Mouse (Mus musculus) olfactory bulb, adult 2 months (tissue): ENCODE results near the gene Adamtsl2. TPM values are rescaled to one million over a fixed set of nuclear protein-coding genes. Genes with fewer than 3 reads are reported as not detected.

Experiments used
- H3K27ac ChIP-seq: fragments of 200-500 bp; 2 replicates; pipeline ENCODE4 v1.5.1; 2012; ENCODE audit warnings: low read depth, low read length; ENCODE audit not compliant: insufficient read depth
- H3K4me1 ChIP-seq: fragments of 200-500 bp; 2 replicates; pipeline ENCODE4 v1.6.1; 2012; ENCODE audit warnings: low read length; ENCODE audit not compliant: control insufficient read depth, insufficient read depth
- H3K4me3 ChIP-seq: fragments of 200-500 bp; 2 replicates; pipeline ENCODE4 v1.5.1; 2012; ENCODE audit warnings: mild to moderate bottlenecking, low read depth, low read length, moderate library complexity; ENCODE audit not compliant: insufficient read depth
- CTCF ChIP-seq: fragments of 200-500 bp; IDR thresholded peaks from 2 replicates; pipeline ENCODE4 v1.5.1; 2012; ENCODE audit warnings: low read depth, mild to moderate bottlenecking, low read length, moderate library complexity; ENCODE audit not compliant: insufficient read depth
- POLR2A ChIP-seq: fragments of 200-500 bp; IDR thresholded peaks from 2 replicates; pipeline ENCODE4 v1.6.1; 2012; ENCODE audit warnings: mild to moderate bottlenecking, low read depth, low read length, moderate library complexity; ENCODE audit not compliant: insufficient read depth
- WGBS: fragments of 180-500 bp; shearing (Covaris S2); methylation state at CpG from one replicate; pipeline ENCODE4 v1.1.7; 2018; 5-methylcytosine and 5-hydroxymethylcytosine counted together
- polyA plus RNA-seq: library from polyadenylated mRNA; stranded (reverse); fragments of >200 nt; gene quantifications from 2 replicates; pipeline ENCODE4 v1.2.4, GENCODE M21; 2012; ENCODE audit warnings: low replicate concordance; ENCODE audit not compliant: missing spikeins, insufficient read depth, insufficient read length

The Adamtsl2 gene
- polyA plus RNA-seq = not detected in 2 replicates

GRCm38 (mm10) chr2:27079152-27079584 is at the start of gene Adamtsl2:
Gene Adamtsl2 (plus strand): TSS chr2:27079379.
- Histone ChIP-seq H3K4me1 (peaks cover 35% of the 10 kb centered on the region), H3K4me3 (no peak within 1 kb of the TSS), H3K27ac (0 out of 2 replicates have a peak within 1 kb of the TSS, but pooled peaks have one; percentile 9)
- 44% methylated on average over 10 of the region's 10 CpGs for WGBS
- TF ChIP-seq POLR2A (no peak), CTCF (no peak)

- TF ChIP-seq POLR2A (no peak), CTCF (no peak)
- peaks cover under 1% of the 10 kb centered on the region; the same call in 1 of the 2 replicates for H3K4me1 ChIP-seq
- H3K27ac ChIP-seq = no peak overlapping the region
- WGBS = 79% methylated on average over 2 of the region's 2 CpGs
- no peak overlapping the region for H3K4me3 ChIP-seq
These were observed 46.8 kb upstream of the Adamtsl2 start for GRCm38 (mm10) chr2:27032361-27032760.

GRCm38 (mm10) chr2:27036003-27036402 is 43.2 kb upstream of the Adamtsl2 start:
- no peak overlapping the region for H3K27ac ChIP-seq
- TF ChIP-seq POLR2A (no peak), CTCF (no peak)
- no peaks in the 10 kb centered on the region for H3K4me1 ChIP-seq
- H3K4me3 ChIP-seq = no peak overlapping the region
- 63% methylated on average over 3 of the region's 3 CpGs for WGBS

GRCm38 (mm10) chr2:27037008-27037407 is 42.2 kb upstream of the Adamtsl2 start:
- Histone ChIP-seq H3K27ac (no peak overlapping the region), H3K4me1 (no peaks in the 10 kb centered on the region), H3K4me3 (no peak overlapping the region)
- TF ChIP-seq POLR2A (no peak), CTCF (no peak)
- 76% methylated on average over 4 of the region's 4 CpGs for WGBS

GRCm38 (mm10) chr2:27038596-27038995 is 40.6 kb upstream of the Adamtsl2 start:
- H3K4me1 ChIP-seq = no peaks in the 10 kb centered on the region; the same call in 1 of the 2 replicates
- H3K27ac ChIP-seq = no peak overlapping the region
- 0% methylated on average over 3 of the region's 3 CpGs for WGBS
- H3K4me3 ChIP-seq = no peak overlapping the region
- TF ChIP-seq CTCF (peak; percentile 61), POLR2A (no peak)

GRCm38 (mm10) chr2:27039286-27039685 is 39.9 kb upstream of the Adamtsl2 start:
- TF ChIP-seq POLR2A (no peak), CTCF (0 out of 2 replicates have a peak, but pooled peaks have one; percentile 9)
- Histone ChIP-seq H3K4me3 (no peak overlapping the region), H3K4me1 (peaks cover 7% of the 10 kb centered on the region), H3K27ac (no peak overlapping the region)
- WGBS = 22% methylated on average over 1 of the region's 1 CpGs

GRCm38 (mm10) chr2:27042131-27042844 is 36.9 kb upstream of the Adamtsl2 start:
- Histone ChIP-seq H3K27ac (no peak overlapping the region), H3K4me3 (no peak overlapping the region), H3K4me1 (peaks cover 11% of the 10 kb centered on the region)
- WGBS = 69% methylated on average over 8 of the region's 8 CpGs
- TF ChIP-seq CTCF (no peak), POLR2A (no peak)

- Histone ChIP-seq H3K27ac (no peak overlapping the region), H3K4me3 (no peak overlapping the region), H3K4me1 (peaks cover 11% of the 10 kb centered on the region)
- 10% methylated on average over 3 of the region's 3 CpGs for WGBS
- TF ChIP-seq POLR2A (no peak), CTCF (peak; percentile 89)
These were observed 35.7 kb upstream of the Adamtsl2 start for GRCm38 (mm10) chr2:27043461-27043860.

- H3K27ac ChIP-seq = no peak overlapping the region
- H3K4me1 ChIP-seq = peaks cover 11% of the 10 kb centered on the region
- 79% methylated on average over 4 of the region's 4 CpGs for WGBS
- no peak for TF ChIP-seq POLR2A
- TF ChIP-seq CTCF = no peak
- H3K4me3 ChIP-seq = no peak overlapping the region
These were observed 35.0 kb upstream of the Adamtsl2 start for GRCm38 (mm10) chr2:27044166-27044565.

GRCm38 (mm10) chr2:27044641-27045040 is 34.5 kb upstream of the Adamtsl2 start:
- no peak for TF ChIP-seq CTCF
- no peak for TF ChIP-seq POLR2A
- Histone ChIP-seq H3K4me3 (no peak overlapping the region), H3K4me1 (peaks cover 13% of the 10 kb centered on the region), H3K27ac (no peak overlapping the region)
- 85% methylated on average over 3 of the region's 3 CpGs for WGBS
